Mouse (Mus musculus): ENCODE results near the gene Spata19. TPM values are rescaled to one million over a fixed set of nuclear protein-coding genes. Genes with fewer than 3 reads are reported as not detected.
A peak's percentile ranks its signal among the peaks of the same experiment; 100 is the strongest.

Spata19 gene
- not detected for total RNA-seq (2021)
- long read RNA-seq, result 0 reads

DNA sequence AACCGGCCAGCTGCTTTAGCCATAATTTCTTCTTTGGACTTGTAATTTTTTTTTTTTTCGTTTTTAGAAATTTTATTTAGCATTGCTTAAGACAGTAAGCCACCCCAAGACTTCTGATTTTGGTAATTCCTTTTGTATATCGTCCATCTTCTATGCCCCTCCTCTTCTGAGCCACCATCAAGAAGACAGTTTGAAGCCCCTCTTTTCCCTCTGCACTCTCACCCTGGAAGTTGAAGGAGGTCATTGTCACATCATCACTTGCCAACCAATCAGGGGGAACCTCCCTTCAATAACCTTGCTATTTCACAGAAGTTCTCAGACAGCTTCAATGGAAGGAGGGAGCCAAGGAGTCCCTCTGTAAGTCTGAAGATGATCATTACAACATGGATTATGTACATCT lies at the start of gene Spata19:
Gene Spata19, plus strand, starts transcription at position 301 of the 400 bp plus-strand sequence.
- DNase-seq (ENCODE audit: low spot score in 2 of 2), result no peak

DNA sequence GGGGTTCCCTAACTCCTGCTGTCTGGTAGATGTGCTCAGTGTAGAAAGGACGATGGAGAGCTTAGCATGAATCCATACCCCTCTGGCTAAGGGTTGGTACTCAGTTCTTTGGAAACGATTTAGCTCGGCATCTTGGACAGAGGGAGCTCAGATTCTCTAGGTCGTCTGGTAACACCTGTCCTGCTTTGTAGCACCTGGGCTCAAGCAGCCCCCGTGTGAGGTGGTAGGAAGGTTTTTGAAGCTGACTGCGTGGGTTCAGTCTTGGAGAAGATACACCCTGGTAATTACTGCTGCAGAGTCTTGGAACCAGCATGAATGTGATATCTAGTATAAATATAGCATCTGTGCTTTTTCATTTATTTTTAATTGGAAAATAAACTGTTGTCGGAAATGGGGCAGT lies 43.5 kb upstream of the Spata19 start:
- no peak for DNase-seq (ENCODE audit: low spot score in 2 of 2)

DNA sequence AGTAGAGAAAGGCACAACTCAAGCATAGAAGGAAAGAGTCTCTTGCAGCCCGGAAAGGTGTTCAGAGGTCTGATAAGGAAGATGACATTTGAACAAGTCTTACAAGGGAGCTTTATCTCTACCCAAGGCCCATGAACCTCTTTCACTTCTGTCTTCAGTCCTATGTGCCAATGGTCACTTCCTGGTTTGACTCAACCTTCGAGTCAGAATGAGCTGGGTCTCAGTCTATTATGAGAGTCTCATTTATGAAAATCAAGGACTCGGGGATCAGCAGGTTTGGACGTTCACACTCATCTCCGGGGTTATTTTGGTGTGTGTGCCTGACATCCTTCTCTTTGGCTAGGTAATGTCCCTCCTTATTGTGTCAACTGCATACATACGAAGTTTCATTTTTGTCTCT lies 38.7 kb upstream of the Spata19 start:
- DNase-seq (ENCODE audit: low spot score in 2 of 2), result no peak

DNA sequence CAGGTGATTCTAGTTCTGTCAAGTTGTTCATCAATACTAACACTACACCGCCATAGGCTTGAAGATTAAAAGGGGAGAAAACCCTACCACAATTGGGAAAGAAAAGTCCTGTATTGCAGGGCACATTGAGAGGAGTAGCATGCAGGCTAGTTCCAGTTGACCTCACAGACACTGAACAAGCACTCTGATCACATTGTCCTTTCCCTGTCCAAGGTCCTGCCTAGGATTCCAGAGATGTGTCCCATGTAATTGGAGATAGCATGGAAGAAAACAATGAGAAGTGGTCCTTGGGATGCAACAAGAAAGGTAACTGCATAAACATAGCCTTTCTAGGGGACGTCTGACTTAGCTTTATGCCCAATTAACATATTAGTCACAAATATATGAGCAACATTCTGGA lies 29.4 kb upstream of the Spata19 start:
- DNase-seq (ENCODE audit: low spot score in 2 of 2), result no peak

DNA sequence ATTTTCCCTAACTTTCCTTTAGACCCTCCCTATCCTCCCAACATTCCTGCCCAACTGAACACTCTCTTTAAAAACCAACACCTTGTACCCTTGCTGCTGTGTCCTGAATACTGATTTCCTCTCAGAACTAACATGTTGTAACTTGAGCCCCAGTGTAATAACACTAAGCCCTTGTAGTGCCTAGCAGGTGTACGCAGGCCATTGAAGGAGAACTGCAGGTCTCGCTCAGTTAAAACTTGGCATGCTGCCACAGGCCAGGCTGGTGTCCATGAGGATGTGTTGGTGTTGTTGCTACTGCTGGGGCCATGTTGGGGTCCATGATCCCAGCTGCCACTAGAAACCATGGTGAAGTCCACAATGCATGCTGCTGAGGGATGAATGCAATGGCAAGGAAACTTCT lies 27.5 kb upstream of the Spata19 start:
- no peak for DNase-seq (ENCODE audit: low spot score in 2 of 2)

DNA sequence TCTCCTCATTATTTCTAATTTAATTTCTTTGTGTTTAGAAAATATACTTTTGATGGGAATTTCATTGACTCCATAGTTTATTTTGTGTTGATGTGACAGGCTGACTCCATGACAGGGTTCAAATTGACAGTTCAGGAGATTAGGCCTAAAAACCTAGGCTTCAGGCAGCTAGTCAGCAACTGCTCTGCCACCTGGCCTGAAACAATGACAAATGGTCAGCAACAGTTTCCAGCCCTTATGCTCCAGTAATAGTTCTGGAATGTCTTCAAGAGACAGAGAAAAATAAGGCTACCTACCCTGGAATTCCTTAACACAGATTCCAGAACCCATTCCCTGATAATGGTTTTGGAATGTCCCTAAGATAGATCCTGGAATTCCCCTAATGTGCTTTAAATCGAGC lies 20.9 kb upstream of the Spata19 start:
- DNase-seq (ENCODE audit: low spot score in 2 of 2), result no peak

DNA sequence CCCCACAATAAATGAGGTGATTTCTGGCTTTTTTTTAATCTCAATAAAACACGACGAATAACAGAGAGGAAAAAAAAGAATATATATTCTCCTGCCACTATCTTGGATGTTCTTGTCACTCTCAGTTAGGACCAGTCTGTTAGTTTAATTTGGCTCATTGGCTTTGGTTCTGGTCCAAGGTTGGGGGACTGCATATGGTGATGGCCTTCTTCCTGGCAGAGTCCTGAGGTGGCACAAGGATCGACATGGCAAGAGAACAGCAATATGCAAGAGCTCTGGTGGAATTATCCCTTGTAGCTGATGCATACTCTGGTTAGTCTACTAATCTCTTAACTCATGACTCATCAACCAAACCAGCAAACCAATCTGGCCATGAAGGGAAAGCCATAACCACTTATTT lies 9.6 kb upstream of the Spata19 start:
- DNase-seq (ENCODE audit: low spot score in 2 of 2), result no peak

DNA sequence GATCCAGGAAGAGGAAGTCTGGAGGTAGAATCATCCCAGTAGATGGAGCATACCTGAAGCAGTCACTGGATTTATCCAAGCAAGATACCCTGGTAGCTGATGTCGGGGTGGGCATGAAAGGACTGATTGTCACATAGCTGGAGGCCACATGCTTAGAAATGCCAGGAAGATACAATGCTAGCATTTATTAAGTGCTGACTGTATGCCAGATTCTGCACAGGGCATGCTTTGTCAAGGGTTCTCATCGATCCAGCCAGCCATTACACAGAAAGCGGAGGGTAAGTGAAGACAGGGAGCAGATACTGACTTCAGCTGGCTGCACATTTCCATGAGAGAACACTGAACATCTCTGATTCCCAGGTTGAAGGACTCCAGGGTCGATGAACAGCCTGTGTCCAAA lies 4.6 kb downstream of the Spata19 start:
- DNase-seq (ENCODE audit: low spot score in 2 of 2), result no peak

DNA sequence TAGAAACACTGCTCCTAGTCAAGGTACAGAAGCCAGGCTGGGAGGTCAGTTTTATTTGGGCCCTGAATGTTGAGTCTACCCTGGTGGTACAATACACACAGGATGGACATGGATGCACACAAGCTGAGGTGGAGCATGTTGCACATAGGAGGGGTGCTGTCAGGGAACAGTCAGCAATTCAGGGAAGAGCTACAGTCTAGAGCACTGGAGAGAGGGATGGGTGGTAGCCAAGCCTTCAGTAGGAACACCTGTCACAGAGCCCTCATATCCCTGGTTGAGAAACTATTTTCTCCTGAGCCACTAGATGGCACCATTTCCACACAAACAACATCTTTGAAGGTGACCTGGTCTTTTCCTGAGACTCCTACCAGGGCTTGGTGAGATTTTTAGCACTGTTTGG lies 13.1 kb downstream of the Spata19 start:
- peak; percentile 37 to 60 for DNase-seq (ENCODE audit: low spot score in 2 of 2)

DNA sequence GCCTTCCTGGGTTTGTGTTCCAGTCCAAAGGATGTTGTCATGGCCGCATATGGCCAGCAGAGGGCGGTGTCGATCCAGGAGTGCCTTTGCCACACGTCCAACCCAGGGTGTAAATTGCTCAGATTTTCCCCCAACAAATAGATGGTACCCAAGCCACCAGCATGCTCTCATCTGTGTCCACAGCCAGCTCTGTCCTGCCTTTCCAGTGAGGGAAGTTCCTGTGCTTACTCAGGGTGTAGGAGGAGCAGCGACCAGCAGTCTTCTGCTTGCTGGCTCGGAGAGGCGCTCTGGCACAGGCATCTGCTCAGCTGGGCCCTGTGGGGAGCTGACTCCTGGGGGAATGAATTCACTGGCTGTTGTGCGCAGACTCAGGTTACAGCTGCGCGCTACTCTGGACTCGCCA lies 17.5 kb downstream of the Spata19 start:
- peak; percentile 84 to 87 for DNase-seq (ENCODE audit: low spot score in 2 of 2)

DNA sequence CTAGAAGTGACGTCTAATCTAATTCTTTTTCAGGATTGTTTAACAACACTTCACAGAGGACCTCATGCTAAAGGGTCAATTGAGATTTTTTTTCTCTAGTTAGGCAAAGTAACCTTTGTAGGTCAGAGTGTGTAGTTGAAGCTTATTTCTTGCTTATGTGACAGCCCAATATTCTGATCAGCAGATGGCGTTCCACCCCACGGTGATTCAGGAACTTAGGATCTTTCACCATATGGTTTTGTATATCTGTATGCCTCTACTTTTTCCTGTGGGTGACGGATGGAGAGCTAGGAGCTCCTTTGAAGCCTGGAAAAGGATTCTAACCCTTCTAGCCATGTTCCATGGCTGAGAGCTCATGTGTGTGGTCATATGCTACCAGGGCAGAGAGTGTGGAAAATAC lies 27.9 kb downstream of the Spata19 start:
- DNase-seq (ENCODE audit: low spot score in 2 of 2), result no peak

DNA sequence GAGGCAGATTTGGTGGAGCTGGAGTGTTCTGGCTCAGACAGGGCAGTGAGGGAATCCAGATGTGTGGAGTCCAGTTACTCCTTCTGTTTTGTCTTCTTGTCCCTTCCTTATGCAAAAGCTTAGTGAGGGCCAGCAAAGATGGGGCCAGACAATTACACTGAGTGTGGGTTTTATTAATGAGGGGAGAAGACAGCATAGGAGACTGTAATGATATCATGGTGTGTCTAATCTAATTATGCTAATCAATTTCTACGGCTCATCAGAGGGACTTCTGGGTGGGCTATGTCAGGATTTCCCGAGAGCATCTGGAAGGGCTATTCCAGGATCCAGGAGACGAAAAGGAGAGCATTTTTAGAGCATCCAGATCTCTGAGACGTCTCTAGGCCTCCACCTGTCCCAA lies 32.0 kb downstream of the Spata19 start:
- no peak for DNase-seq (ENCODE audit: low spot score in 2 of 2)

DNA sequence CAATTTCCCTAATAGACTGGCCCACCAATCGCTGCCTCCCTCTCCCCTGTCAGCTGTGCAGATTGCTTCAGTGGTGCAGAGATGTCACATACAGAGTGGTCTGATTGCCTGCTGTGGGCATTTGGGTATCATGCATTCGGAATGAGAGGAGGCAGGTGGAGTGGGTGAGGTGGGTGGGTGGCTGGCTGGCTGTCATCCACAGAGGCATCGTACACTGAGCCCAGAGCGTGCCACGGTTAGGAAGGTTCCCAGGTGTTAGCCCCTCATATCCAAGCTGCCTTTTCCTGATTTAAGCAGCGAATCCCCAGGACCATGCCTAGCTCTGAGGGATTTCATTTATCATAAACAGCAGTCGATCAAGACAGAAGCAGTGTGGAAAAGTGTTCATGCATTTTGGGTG lies 36.7 kb downstream of the Spata19 start:
- DNase-seq (ENCODE audit: low spot score in 2 of 2), result no peak

DNA sequence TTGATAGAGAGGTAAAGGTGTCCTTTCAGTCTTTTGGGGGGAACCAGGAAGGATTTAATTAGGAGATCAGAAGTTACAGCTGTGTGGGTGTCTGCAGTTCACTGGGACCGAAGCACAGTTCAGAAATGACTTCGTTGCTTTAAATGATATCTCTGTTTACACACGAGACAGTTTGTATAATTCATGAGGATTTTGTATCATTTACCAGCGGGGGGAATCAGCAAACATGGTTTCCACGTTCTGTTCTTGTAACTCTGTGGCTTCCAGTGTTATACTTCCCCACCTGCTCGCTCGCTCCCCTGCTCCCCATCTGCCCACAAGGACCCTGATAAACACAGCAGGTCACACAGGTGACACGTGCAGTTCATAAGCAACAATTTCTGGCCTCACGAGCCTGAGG lies 39.3 kb downstream of the Spata19 start:
- no peak for DNase-seq (ENCODE audit: low spot score in 2 of 2)

DNA sequence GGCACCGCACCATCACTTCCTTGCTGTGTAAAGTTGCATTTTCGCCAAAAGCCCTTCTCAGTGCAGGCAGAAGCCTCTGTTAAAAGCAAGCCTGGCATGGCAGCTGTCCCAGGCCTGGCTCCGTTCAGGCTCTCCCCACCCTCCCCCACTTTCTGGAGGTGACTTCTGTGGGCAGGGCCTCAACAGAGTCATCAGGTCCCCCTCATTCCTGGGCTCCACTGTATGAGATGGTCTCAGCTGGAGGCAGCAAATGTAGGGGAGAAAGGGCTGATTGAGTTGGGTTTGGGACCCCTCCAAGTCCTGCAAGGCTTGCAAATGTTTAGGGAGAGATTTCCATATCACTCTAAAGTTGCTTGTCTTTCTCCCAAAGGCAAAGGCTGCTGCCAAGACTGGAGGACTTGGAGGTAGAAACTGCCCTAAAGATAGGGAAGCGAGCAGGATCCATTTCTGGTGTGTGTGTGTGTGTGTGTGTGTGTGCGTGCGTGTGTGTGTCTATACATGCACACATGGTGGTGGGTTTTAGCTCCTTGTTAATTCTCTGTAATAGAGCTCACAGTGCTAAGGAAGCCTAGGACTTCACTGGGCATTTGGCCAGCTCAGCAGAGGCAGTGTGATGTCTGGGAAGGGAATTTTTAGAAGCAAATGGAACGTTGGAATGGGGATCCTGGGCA lies 40.9 kb downstream of the Spata19 start:
- peak; percentile 40 to 59 for DNase-seq (ENCODE audit: low spot score in 2 of 2)

DNA sequence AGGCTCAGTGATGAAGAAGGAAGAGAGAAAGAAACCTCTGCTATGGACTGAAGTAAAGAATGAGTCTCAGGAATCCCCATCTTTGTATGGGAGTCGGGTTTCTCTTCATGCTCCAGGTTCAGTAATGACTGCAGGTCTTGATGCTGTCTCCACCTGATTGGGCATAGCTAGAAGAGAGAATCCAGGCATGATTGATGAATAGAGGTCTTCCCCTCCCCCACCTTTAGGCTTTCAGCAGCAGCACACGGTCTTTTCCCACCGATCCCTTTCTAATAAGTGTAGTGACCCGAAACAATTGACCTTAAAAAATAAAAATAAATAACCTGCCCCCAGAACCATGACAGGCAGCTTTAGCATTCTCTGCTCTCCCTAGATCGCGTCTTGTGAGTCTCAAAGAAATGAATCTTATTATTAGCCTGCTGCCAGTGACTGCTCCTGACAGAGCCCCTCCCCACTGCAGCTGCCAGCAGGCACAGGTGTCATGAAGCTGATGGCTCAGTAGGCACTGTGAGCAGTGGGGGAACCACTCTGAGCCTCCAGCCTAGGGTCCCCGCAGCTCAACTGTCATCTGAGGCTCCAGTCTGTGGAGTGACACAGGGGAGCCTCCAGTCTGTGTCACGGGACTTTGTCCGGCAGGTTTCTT lies 53.3 kb downstream of the Spata19 start:
- no peak for DNase-seq (ENCODE audit: low spot score in 2 of 2)

Other genes starting within 250 kb of the Spata19 start
- gene Jam3, start 241.4 kb upstream of the Spata19 start, total RNA-seq (2021), result 10 to 100 TPM; 24.3 to 26.5 TPM
- 10 to 100 TPM; 72.4 to 80.8 TPM for gene Igsf9b, start 97.6 kb upstream of the Spata19 start, total RNA-seq (2021)